Mouse (Mus musculus) megakaryocyte, embryonic 14.5 days (primary cell): ENCODE measurements around the gene Ppp6r2.

Experiments used
- FLI1 ChIP-seq: IDR thresholded peaks from 2 replicates; pipeline ENCODE4 v1.6.1; 2012; ENCODE audit warnings: low read length, inconsistent platforms, mixed read lengths
- GATA1 ChIP-seq: IDR thresholded peaks from 3 replicates; pipeline ENCODE4 v1.6.1; 2012; ENCODE audit warnings: mixed read lengths, low read length, inconsistent platforms, borderline replicate concordance

GRCm38 (mm10) chr15:89178954-89179629, 32.3 kb upstream of the Ppp6r2 start:
- no peak for TF ChIP-seq GATA1
- no peak for TF ChIP-seq FLI1
